Mouse (Mus musculus) gonadal fat pad, adult 2 months (tissue): ENCODE data around the gene Fam71e1. TPM values are rescaled to one million over a fixed set of nuclear protein-coding genes. Genes with fewer than 3 reads are reported as not detected.

ENCODE experiments used
- DNase-seq: peaks from one replicate; pipeline ENCODE4 v3.0.0-alpha.2; 2012; ENCODE audit warnings: low read depth
- polyA plus RNA-seq: library from polyadenylated mRNA; depleted of rRNA; stranded (reverse); fragments of >200 nt; gene quantifications from 2 replicates; pipeline ENCODE4 v1.2.3, GENCODE M21; 2012

Gene Fam71e1
- polyA plus RNA-seq, 1 experiment = 21.1 TPM

GRCm38 (mm10) chr7:44497361-44498055 lies 1.1 kb downstream of the Fam71e1 start:
- DNase-seq = no peak

- no peak for DNase-seq
Measured at GRCm38 (mm10) chr7:44498922-44499321, 2.5 kb downstream of the Fam71e1 start.

GRCm38 (mm10) chr7:44500046-44500445 lies 3.7 kb downstream of the Fam71e1 start:
- no peak for DNase-seq

GRCm38 (mm10) chr7:44501563-44502115 lies 5.3 kb downstream of the Fam71e1 start:
- DNase-seq = no peak

- DNase-seq = no peak
Measured at GRCm38 (mm10) chr7:44507491-44507890, 11.1 kb downstream of the Fam71e1 start.

GRCm38 (mm10) chr7:44519240-44519913 lies 23.0 kb downstream of the Fam71e1 start:
- no peak for DNase-seq

- DNase-seq = no peak
Measured at GRCm38 (mm10) chr7:44520990-44521389, 24.6 kb downstream of the Fam71e1 start.

- DNase-seq = no peak
Measured at GRCm38 (mm10) chr7:44521710-44522109, 25.3 kb downstream of the Fam71e1 start.

- no peak for DNase-seq
Measured at GRCm38 (mm10) chr7:44523056-44523455, 26.7 kb downstream of the Fam71e1 start.

- no peak for DNase-seq
Measured at GRCm38 (mm10) chr7:44524502-44524901, 28.1 kb downstream of the Fam71e1 start, which contains the start of gene Mybpc2. TSS of gene Mybpc2 (minus strand) at chr7:44524656.

GRCm38 (mm10) chr7:44525126-44525832 lies 28.9 kb downstream of the Fam71e1 start:
- DNase-seq = no peak

- no peak for DNase-seq
Measured at GRCm38 (mm10) chr7:44526414-44527154, 30.2 kb downstream of the Fam71e1 start.

- no peak for DNase-seq
Measured at GRCm38 (mm10) chr7:44527483-44528398, 31.4 kb downstream of the Fam71e1 start.

- DNase-seq = no peak
Measured at GRCm38 (mm10) chr7:44529518-44529917, 33.1 kb downstream of the Fam71e1 start.

GRCm38 (mm10) chr7:44530507-44530906 lies 34.1 kb downstream of the Fam71e1 start:
- no peak for DNase-seq

GRCm38 (mm10) chr7:44531207-44531606 lies 34.8 kb downstream of the Fam71e1 start:
- DNase-seq = no peak

GRCm38 (mm10) chr7:44531946-44532732 lies 35.8 kb downstream of the Fam71e1 start, which contains the start of gene Spib:
TSS of gene Spib (minus strand) at chr7:44532071.
- DNase-seq = no peak

GRCm38 (mm10) chr7:44532918-44533745 lies 36.8 kb downstream of the Fam71e1 start:
- no peak for DNase-seq

- DNase-seq = no peak
Measured at GRCm38 (mm10) chr7:44533746-44534045, 37.3 kb downstream of the Fam71e1 start.
